In genomic region chrX:127554001-127554400, GRCm38 (mm10) we compare ENCODE assay signal across 18 mouse cellular contexts.
DNase-seq lines count a peak whose midpoint lies in the region; ATAC-seq and TF ChIP-seq lines count a peak whose summit lies in the region.
"Had no signal": no experiment of that assay in that cellular context is flagged by ENCODE, and none has a peak within 500 bp of the region (broad histone marks: within the 10 kb centered on the region; RNA-seq: fewer than 3 reads in every experiment).

No protein-coding gene starts in this region.

- H3K4me2 ChIP-seq in forebrain, postnatal 0 days (ENCODE audit: low read depth): no peak overlapping the region
- no peak overlapping the region for H3K4me2 ChIP-seq in midbrain, embryonic 14.5 days (ENCODE audit: low read length)
- H3K4me2 ChIP-seq in midbrain, embryonic 15.5 days: no peak overlapping the region
- H3K4me2 ChIP-seq: embryonic facial prominence, embryonic 12.5 days; heart, embryonic 12.5 days; intestine, embryonic 15.5 days had no signal

- TF ChIP-seq CTCF in cerebellum, adult 2 months (IDR thresholded peaks at IDR 0.05; ENCODE audit: borderline replicate concordance, insufficient read depth, low read depth, low read length): no peak
- no peak for TF ChIP-seq CTCF in forebrain, postnatal 0 days (IDR thresholded peaks at IDR 0.05; ENCODE audit: low read depth)

- no peaks in the 10 kb centered on the region for H3K4me1 ChIP-seq in cerebellum, adult 2 months (ENCODE audit: control insufficient read depth, insufficient read depth, low read length)
- H3K4me1 ChIP-seq in forebrain, postnatal 0 days (ENCODE audit: insufficient read depth): no peaks in the 10 kb centered on the region
- H3K4me1 ChIP-seq in forebrain, embryonic 10.5 days: no peaks in the 10 kb centered on the region
- H3K4me1 ChIP-seq in midbrain, embryonic 14.5 days (ENCODE audit: control insufficient read depth, insufficient read depth, low read length): no peaks in the 10 kb centered on the region
- no peaks in the 10 kb centered on the region for H3K4me1 ChIP-seq in midbrain, embryonic 15.5 days
- H3K4me1 ChIP-seq: embryonic facial prominence, embryonic 12.5 days; heart, embryonic 12.5 days; intestine, embryonic 15.5 days had no signal

- ATAC-seq in forebrain, postnatal 0 days: no peak
- no peak for ATAC-seq in midbrain, embryonic 14.5 days (ENCODE audit: low FRiP score, low TSS enrichment)
- no peak for ATAC-seq in midbrain, embryonic 15.5 days (replicated peaks)
- ATAC-seq: intestine, embryonic 15.5 days had no signal

- no peak overlapping the region for H3K9ac ChIP-seq in forebrain, postnatal 0 days
- no peak overlapping the region for H3K9ac ChIP-seq in midbrain, embryonic 14.5 days (replicated peaks; ENCODE audit: low read length)
- H3K9ac ChIP-seq in midbrain, embryonic 15.5 days: no peak overlapping the region
- H3K9ac ChIP-seq: embryonic facial prominence, embryonic 12.5 days; heart, embryonic 12.5 days; intestine, embryonic 15.5 days had no signal

- H3K9me3 ChIP-seq in forebrain, postnatal 0 days (ENCODE audit: low read length): no peaks in the 10 kb centered on the region
- no peaks in the 10 kb centered on the region for H3K9me3 ChIP-seq in forebrain, embryonic 10.5 days
- H3K9me3 ChIP-seq in midbrain, embryonic 14.5 days (ENCODE audit: control insufficient read depth, low read length): no peaks in the 10 kb centered on the region; the same call in 1 of the 2 replicates
- no peaks in the 10 kb centered on the region for H3K9me3 ChIP-seq in midbrain, embryonic 15.5 days
- H3K9me3 ChIP-seq: embryonic facial prominence, embryonic 12.5 days; heart, embryonic 12.5 days; intestine, embryonic 15.5 days had no signal

- no peak overlapping the region for H3K27ac ChIP-seq in cerebellum, adult 2 months (ENCODE audit: insufficient read depth, low read length)
- no peak overlapping the region for H3K27ac ChIP-seq in forebrain, postnatal 0 days (ENCODE audit: low read depth, low read length)
- H3K27ac ChIP-seq in forebrain, embryonic 10.5 days: no peak overlapping the region
- no peak overlapping the region for H3K27ac ChIP-seq in midbrain, embryonic 14.5 days (replicated peaks; ENCODE audit: low read depth, low read length)
- H3K27ac ChIP-seq in midbrain, embryonic 15.5 days: no peak overlapping the region
- H3K27ac ChIP-seq: embryonic facial prominence, embryonic 12.5 days; gastrocnemius, adult 2 months; intestine, embryonic 15.5 days had no signal

- H3K4me3 ChIP-seq in cerebellum, adult 2 months (replicated peaks; ENCODE audit: insufficient read depth, low read depth, low read length): no peak overlapping the region
- H3K4me3 ChIP-seq in forebrain, postnatal 0 days (ENCODE audit: low read depth, low read length): no peak overlapping the region
- no peak overlapping the region for H3K4me3 ChIP-seq in forebrain, embryonic 10.5 days
- H3K4me3 ChIP-seq in midbrain, embryonic 14.5 days (replicated peaks; ENCODE audit: low read depth, low read length): no peak overlapping the region
- no peak overlapping the region for H3K4me3 ChIP-seq in midbrain, embryonic 15.5 days
- H3K4me3 ChIP-seq: embryonic facial prominence, embryonic 12.5 days; gastrocnemius, adult 2 months; heart, embryonic 12.5 days; intestine, embryonic 15.5 days had no signal

- H3K36me3 ChIP-seq in forebrain, postnatal 0 days (ENCODE audit: insufficient read depth): no peaks in the 10 kb centered on the region
- H3K36me3 ChIP-seq in forebrain, embryonic 10.5 days (replicated peaks): no peaks in the 10 kb centered on the region
- no peaks in the 10 kb centered on the region for H3K36me3 ChIP-seq in midbrain, embryonic 14.5 days (ENCODE audit: control insufficient read depth, insufficient read depth, low read length)
- no peaks in the 10 kb centered on the region for H3K36me3 ChIP-seq in midbrain, embryonic 15.5 days (replicated peaks)
- H3K36me3 ChIP-seq: embryonic facial prominence, embryonic 12.5 days; heart, embryonic 12.5 days; intestine, embryonic 15.5 days had no signal

- DNase-seq in cerebellum, postnatal 14 days: peak; percentile 1 to 9
- DNase-seq in cerebellum, adult 2 months: no peak
- DNase-seq in forebrain, postnatal 0 days: peak; percentile 1
- no peak for DNase-seq in forebrain, embryonic 10.5 days (ENCODE audit: extremely low spot score, low spot score)
- peak; percentile 31 for DNase-seq in midbrain, embryonic 14.5 days
- DNase-seq in layer of hippocampus, adult 9-11 months: no peak
- DNase-seq: adrenal gland, adult 2 months; adrenal gland, postnatal 25 days; cerebellum, adult 11 months; cerebellum, adult 9-10 months; embryo, embryonic 11 days; gastrocnemius, adult 2 months; gastrocnemius, postnatal 25 days; kidney, adult 18-20 months had no signal

- no peaks in the 10 kb centered on the region for H3K27me3 ChIP-seq in cerebellum, adult 2 months (ENCODE audit: control insufficient read depth, insufficient read depth, low read length)
- no peaks in the 10 kb centered on the region for H3K27me3 ChIP-seq in forebrain, postnatal 0 days (ENCODE audit: insufficient read depth, low read length)
- H3K27me3 ChIP-seq in forebrain, embryonic 10.5 days (ENCODE audit: poor library complexity, severe bottlenecking): no peaks in the 10 kb centered on the region
- no peaks in the 10 kb centered on the region for H3K27me3 ChIP-seq in midbrain, embryonic 14.5 days (ENCODE audit: control insufficient read depth, insufficient read depth, low read length)
- H3K27me3 ChIP-seq in midbrain, embryonic 15.5 days (replicated peaks): no peaks in the 10 kb centered on the region
- H3K27me3 ChIP-seq: embryonic facial prominence, embryonic 12.5 days; heart, embryonic 12.5 days; intestine, embryonic 15.5 days had no signal

- TF ChIP-seq POLR2A in cerebellum, adult 2 months (IDR thresholded peaks at IDR 0.05; ENCODE audit: borderline replicate concordance, insufficient read depth, low read length): no peak

Comparison
In these comparisons a context has a peak if more than half of its experiments do, and no peak if none do; other contexts are left out.
1. DNase-seq: peak in cerebellum, postnatal 14 days (2 of 2), forebrain, postnatal 0 days (single experiment) and midbrain, embryonic 14.5 days (single experiment); none in cerebellum, adult 2 months (0 of 2), forebrain, embryonic 10.5 days (single experiment) and layer of hippocampus, adult 9-11 months (single experiment).